Mouse (Mus musculus) erythroblast, embryonic 14.5 days (primary cell): ENCODE results near the gene Cd52.

Experiments used
- GATA1 ChIP-seq: IDR thresholded peaks from 2 replicates; pipeline ENCODE4 v1.6.1; 2012; ENCODE audit warnings: low read length, inconsistent platforms, mixed read lengths
- TAL1 ChIP-seq: IDR thresholded peaks from 3 replicates; pipeline ENCODE4 v1.6.1; 2012; ENCODE audit warnings: low read length, inconsistent platforms, mixed read lengths

GRCm38 (mm10) chr4:134060135-134060865, 34.6 kb downstream of the Cd52 start, which contains the start of gene Crybg2:
- TF ChIP-seq TAL1: no peak
- no peak for TF ChIP-seq GATA1
